Mouse (Mus musculus): ENCODE results near the gene Naa50.

Gene Naa50

GRCm38 (mm10) chr16:44139536-44140185 is at the start of gene Naa50, which contains the start of gene Atp6v1a:
TSS of gene Naa50 (plus strand) at chr16:44139830.
TSS of gene Atp6v1a (minus strand) at chr16:44139705.
- DNase-seq = peak; percentile 92 to 94

GRCm38 (mm10) chr16:44099377-44099776 is 40.3 kb upstream of the Naa50 start:
- no peak for DNase-seq

- DNase-seq = no peak
Observed at GRCm38 (mm10) chr16:44101181-44101710, 38.4 kb upstream of the Naa50 start.

- DNase-seq = no peak
Observed at GRCm38 (mm10) chr16:44102925-44103324, 36.7 kb upstream of the Naa50 start.

GRCm38 (mm10) chr16:44103806-44104766 is 35.5 kb upstream of the Naa50 start:
- DNase-seq = peak in 1 of 2 experiments; percentile 12

GRCm38 (mm10) chr16:44105211-44105610 is 34.4 kb upstream of the Naa50 start:
- no peak for DNase-seq

GRCm38 (mm10) chr16:44109002-44109401 is 30.6 kb upstream of the Naa50 start:
- DNase-seq = no peak

GRCm38 (mm10) chr16:44119753-44120501 is 19.7 kb upstream of the Naa50 start:
- DNase-seq = no peak

- DNase-seq = no peak
Observed at GRCm38 (mm10) chr16:44122122-44122521, 17.5 kb upstream of the Naa50 start.

GRCm38 (mm10) chr16:44122574-44122973 is 17.1 kb upstream of the Naa50 start:
- no peak for DNase-seq

- DNase-seq = no peak
Observed at GRCm38 (mm10) chr16:44122982-44123725, 16.5 kb upstream of the Naa50 start.

GRCm38 (mm10) chr16:44123786-44124185 is 15.8 kb upstream of the Naa50 start:
- no peak for DNase-seq

- DNase-seq = no peak
Observed at GRCm38 (mm10) chr16:44124713-44125112, 14.9 kb upstream of the Naa50 start.

GRCm38 (mm10) chr16:44125436-44125835 is 14.2 kb upstream of the Naa50 start:
- DNase-seq = no peak

- DNase-seq = no peak
Observed at GRCm38 (mm10) chr16:44126437-44126836, 13.2 kb upstream of the Naa50 start.

GRCm38 (mm10) chr16:44132300-44132699 is 7.3 kb upstream of the Naa50 start:
- no peak for DNase-seq

- no peak for DNase-seq
Observed at GRCm38 (mm10) chr16:44133187-44133586, 6.4 kb upstream of the Naa50 start.

GRCm38 (mm10) chr16:44136511-44137021 is 3.1 kb upstream of the Naa50 start:
- DNase-seq = no peak

- peak in 1 of 2 experiments; percentile 38 for DNase-seq
Observed at GRCm38 (mm10) chr16:44138377-44138978, 1.2 kb upstream of the Naa50 start.

GRCm38 (mm10) chr16:44138979-44139535 is 573 bp upstream of the Naa50 start:
- DNase-seq = peak; percentile 81 to 85

Measured in thymus, postnatal 36 days (tissue).